Mouse (Mus musculus) testis, adult 10 weeks (tissue): ENCODE data around the gene Dcbld2. TPM values are rescaled to one million over a fixed set of nuclear protein-coding genes. Genes with fewer than 3 reads are reported as not detected.

Experiments
- polyA plus RNA-seq: library from polyadenylated mRNA; stranded (reverse); fragments of 350-450 nt; fragmentation: Illumina TruSeq; extraction: RNeasy Lipid Tissue Mini Kit (QIAGEN cat#74804); gene quantifications from one replicate; pipeline ENCODE4 v1.2.3, GENCODE M21; 2014; ENCODE audit warnings: low read depth, low replicate concordance

Gene Dcbld2
- polyA plus RNA-seq = 16.7 TPM

DNA sequence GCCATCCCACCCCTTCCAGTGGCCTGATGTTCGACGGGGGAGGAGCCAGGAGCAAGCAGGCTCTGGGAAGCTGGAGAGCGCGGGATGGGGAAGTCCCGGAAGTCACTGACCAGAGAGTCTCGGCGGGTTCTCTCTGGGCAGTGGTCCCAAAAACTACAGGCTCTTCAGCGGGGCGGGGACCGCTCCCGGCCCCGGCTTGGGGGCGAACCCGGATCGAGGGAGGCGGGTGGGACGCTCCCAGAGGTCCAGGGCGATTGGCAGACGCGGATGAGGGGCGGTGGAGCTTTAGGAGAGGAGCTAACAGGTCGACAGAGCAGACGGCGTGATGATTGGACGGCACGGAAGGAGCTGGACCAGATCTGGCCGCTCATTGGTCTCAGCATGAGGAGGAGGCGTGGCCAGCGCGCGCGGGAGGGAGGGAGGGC, at the start of gene Dcbld2:
Gene Dcbld2, plus strand, starts transcription at position 382 of the 425 bp plus-strand sequence.

Other genes starting within 250 kb of the Dcbld2 start
- 37.3 TPM for gene St3gal6, start 115.8 kb downstream of the Dcbld2 start, polyA plus RNA-seq
- not detected for gene Gm813, start 208.5 kb downstream of the Dcbld2 start, polyA plus RNA-seq
- 0.97 TPM for gene E330017A01Rik, start 230.3 kb downstream of the Dcbld2 start, polyA plus RNA-seq